Mouse (Mus musculus) spleen, adult 2 months (tissue): ENCODE data around the gene Irs1.

Experiments
- CTCF ChIP-seq: fragments of 200-500 bp; IDR thresholded peaks from 2 replicates; pipeline ENCODE4 v1.5.1; 2011; ENCODE audit warnings: mild to moderate bottlenecking, inconsistent platforms; ENCODE audit not compliant: insufficient read depth, insufficient read length, insufficient replicate concordance; ENCODE audit errors: extremely low read depth
- POLR2A ChIP-seq: fragments of 200-500 bp; IDR thresholded peaks from 2 replicates; pipeline ENCODE4 v1.6.1; 2011; ENCODE audit warnings: low read depth, low read length, inconsistent platforms

DNA sequence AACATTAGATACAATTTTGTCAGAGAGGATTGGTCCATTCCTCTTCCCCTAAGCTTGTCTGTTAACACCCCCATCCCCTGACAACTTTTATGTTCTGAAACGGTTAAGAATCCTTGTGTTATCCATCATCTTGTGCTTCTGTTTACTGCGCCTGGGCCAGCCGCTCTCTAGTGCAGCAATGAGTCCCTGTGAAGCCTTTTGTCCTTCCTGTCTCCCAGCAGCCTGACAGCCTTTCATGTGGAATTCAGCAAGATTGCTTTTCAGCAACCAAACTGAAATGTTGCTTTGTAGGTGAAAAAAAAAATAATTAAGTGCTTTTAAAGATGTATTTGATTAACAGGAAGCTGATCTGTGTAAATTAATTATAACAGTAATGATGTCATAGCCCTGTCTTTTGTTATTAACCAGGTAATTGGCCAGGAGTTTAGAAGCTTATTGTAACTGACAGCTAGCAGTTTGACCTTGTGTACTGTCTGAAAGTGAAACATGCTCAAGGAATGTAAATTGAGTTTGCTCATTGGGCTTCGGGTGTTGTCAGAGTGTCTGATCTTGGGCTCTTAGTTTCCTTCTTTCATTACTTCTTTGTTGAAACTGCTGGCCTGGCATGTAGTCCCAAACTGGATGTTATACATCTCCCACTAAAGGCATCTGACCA, 33.0 kb upstream of the Irs1 start:
- TF ChIP-seq CTCF, result no peak
- TF ChIP-seq POLR2A, result no peak
